Mouse (Mus musculus) adrenal gland, adult 8-10 months (tissue): ENCODE data around the gene Cacna1d. TPM values are rescaled to one million over a fixed set of nuclear protein-coding genes. Genes with fewer than 3 reads are reported as not detected.

Source experiments
- DNase-seq: peaks from one replicate; pipeline ENCODE4 v3.0.0; 2022
- total RNA-seq, 4 experiments: library from RNA; stranded (reverse); gene quantifications; 2 replicates each; pipeline ENCODE4 v1.2.4; 2022

The Cacna1d gene
- total RNA-seq, 4 experiments from 2014 or later: 11.9 to 40.7 (median 22.2) TPM

- DNase-seq: no peak
Measured at GRCm38 (mm10) chr14:30458820-30459219, 32.4 kb downstream of the Cacna1d start.

GRCm38 (mm10) chr14:30457897-30458296 is 33.4 kb downstream of the Cacna1d start:
- no peak for DNase-seq

- no peak for DNase-seq
Measured at GRCm38 (mm10) chr14:30457436-30457835, 33.8 kb downstream of the Cacna1d start.

GRCm38 (mm10) chr14:30455801-30456595 is 35.3 kb downstream of the Cacna1d start:
- DNase-seq: no peak

GRCm38 (mm10) chr14:30439915-30440314 is 51.3 kb downstream of the Cacna1d start:
- DNase-seq: no peak

GRCm38 (mm10) chr14:30435316-30435715 is 55.9 kb downstream of the Cacna1d start:
- no peak for DNase-seq

- DNase-seq: no peak
Measured at GRCm38 (mm10) chr14:30430446-30430845, 60.8 kb downstream of the Cacna1d start.

GRCm38 (mm10) chr14:30430026-30430425 is 61.2 kb downstream of the Cacna1d start:
- no peak for DNase-seq

GRCm38 (mm10) chr14:30429606-30430005 is 61.6 kb downstream of the Cacna1d start:
- no peak for DNase-seq

- no peak for DNase-seq
Measured at GRCm38 (mm10) chr14:30428757-30429156, 62.5 kb downstream of the Cacna1d start.

- no peak for DNase-seq
Measured at GRCm38 (mm10) chr14:30425876-30426275, 65.4 kb downstream of the Cacna1d start.

GRCm38 (mm10) chr14:30425175-30425574 is 66.1 kb downstream of the Cacna1d start:
- DNase-seq: no peak

GRCm38 (mm10) chr14:30424638-30425037 is 66.6 kb downstream of the Cacna1d start:
- no peak for DNase-seq

- DNase-seq: no peak
Measured at GRCm38 (mm10) chr14:30422376-30423140, 68.7 kb downstream of the Cacna1d start.

- DNase-seq: no peak
Measured at GRCm38 (mm10) chr14:30419458-30419857, 71.8 kb downstream of the Cacna1d start.

- no peak for DNase-seq
Measured at GRCm38 (mm10) chr14:30419046-30419445, 72.2 kb downstream of the Cacna1d start.

GRCm38 (mm10) chr14:30415830-30416229 is 75.4 kb downstream of the Cacna1d start:
- DNase-seq: no peak

GRCm38 (mm10) chr14:30414131-30414530 is 77.1 kb downstream of the Cacna1d start:
- no peak for DNase-seq

GRCm38 (mm10) chr14:30409331-30409730 is 81.9 kb downstream of the Cacna1d start:
- DNase-seq: no peak

GRCm38 (mm10) chr14:30405456-30406225 is 85.6 kb downstream of the Cacna1d start:
- DNase-seq: no peak

- no peak for DNase-seq
Measured at GRCm38 (mm10) chr14:30378306-30378705, 112.9 kb downstream of the Cacna1d start.

GRCm38 (mm10) chr14:30372878-30373277 is 118.4 kb downstream of the Cacna1d start:
- no peak for DNase-seq

- no peak for DNase-seq
Measured at GRCm38 (mm10) chr14:30371070-30371469, 120.2 kb downstream of the Cacna1d start.
